Mouse (Mus musculus): ENCODE data around the gene C2. TPM values are rescaled to one million over a fixed set of nuclear protein-coding genes. Genes with fewer than 3 reads are reported as not detected.
"Not testable (repeated sequence)": the region's sequence is repeated elsewhere in the genome, so short reads cannot be mapped to it uniquely, and the experiment has no call there.

C2 gene
- total RNA-seq, 2 experiments from 2014 or later, result 1.8 to 3.1 TPM

- intact Hi-C loops (cut with DNase I; ENCODE audit: low total_unique reads), result loop anchor here (10.0 kb wide), 1 partner anchor 69 kb away; the partner anchor contains the start of gene Lsm2
- no peak for DNase-seq
These were observed 17.4 kb upstream of the C2 start for GRCm38 (mm10) chr17:34915410-34915831.

DNA sequence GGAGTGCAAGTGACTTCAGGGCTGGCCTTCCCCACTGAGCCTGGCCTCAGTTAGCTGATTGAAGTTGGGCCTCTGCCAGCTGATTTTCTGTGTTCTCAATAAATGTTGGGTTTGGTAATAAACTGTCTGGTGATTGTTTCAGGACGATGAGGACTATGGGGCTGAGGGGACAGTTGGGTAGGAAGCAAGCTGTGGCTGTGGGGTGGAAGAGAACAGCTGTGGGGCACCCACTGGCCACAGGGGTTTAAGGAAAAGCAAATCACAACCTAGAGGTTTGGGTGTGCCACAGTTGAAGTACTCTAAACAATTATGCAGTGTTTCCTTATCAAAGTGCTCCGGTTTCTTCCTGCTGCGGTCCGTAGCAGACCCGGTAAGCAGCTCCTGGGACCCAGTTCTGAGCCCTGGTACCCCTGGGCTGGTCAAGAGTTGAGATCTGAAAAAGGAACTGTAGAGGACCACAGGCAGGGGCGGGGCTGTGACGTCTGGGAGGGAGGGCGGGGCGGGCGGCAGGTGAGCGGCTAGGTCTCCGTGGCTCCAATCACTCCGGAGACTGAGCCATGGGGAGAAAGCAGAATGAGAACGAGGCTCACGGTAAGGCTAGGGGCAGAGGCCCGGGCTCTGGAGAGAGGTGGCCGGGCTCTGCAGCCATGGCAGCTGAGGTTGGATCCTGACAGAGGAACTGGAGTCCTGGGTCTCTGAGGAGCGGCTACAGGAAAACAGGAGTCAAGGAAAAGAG, 16.0 kb upstream of the C2 start, which contains the start of gene Slc44a4:
TSS of gene Slc44a4 (plus strand) at position 537 of the 736 bp plus-strand sequence.
- no peak for DNase-seq
- intact Hi-C loops (cut with DNase I; ENCODE audit: low total_unique reads), result loop anchor here (5.0 to 10.0 kb wide), 2 partner anchors 57 to 71 kb away; partner anchors contain the start of gene Lsm2

- intact Hi-C loops (cut with DNase I; ENCODE audit: low total_unique reads), result loop anchor here (5.0 to 10.0 kb wide), 2 partner anchors 55 to 73 kb away; partner anchors contain the start of gene Lsm2
- peak; percentile 70 for DNase-seq
These were observed 13.9 kb upstream of the C2 start for GRCm38 (mm10) chr17:34911945-34912351.

DNA sequence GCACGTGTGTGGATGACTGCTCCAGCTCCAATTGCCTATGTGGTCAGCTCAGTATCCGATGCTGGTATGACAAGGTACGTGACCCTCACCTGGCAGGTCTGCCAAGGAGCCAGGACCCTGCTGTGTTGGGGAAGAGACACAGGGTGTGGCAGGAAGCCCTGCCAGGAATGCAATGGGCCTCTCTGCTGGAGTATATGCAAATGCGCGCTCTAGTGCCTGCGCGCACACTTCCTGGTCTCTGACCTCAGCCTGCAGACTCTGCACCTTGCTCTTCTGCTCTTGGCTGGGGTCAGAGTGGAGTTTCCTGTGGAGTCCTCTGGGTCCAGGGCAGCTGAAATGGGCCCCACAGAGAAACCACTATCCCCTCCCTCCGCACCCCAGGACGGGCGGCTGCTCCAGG, 12.9 kb upstream of the C2 start:
- no peak for DNase-seq
- intact Hi-C loops (cut with DNase I; ENCODE audit: low total_unique reads), result loop anchor here (5.0 to 10.0 kb wide), 2 partner anchors 54 to 74 kb away; partner anchors contain the start of gene Lsm2

GRCm38 (mm10) chr17:34902895-34903294, 4.8 kb upstream of the C2 start:
- intact Hi-C loops (cut with DNase I; ENCODE audit: low total_unique reads), result no loop called here

GRCm38 (mm10) chr17:34901948-34902347, 3.9 kb upstream of the C2 start:
- DNase-seq; intact Hi-C loops (cut with DNase I; ENCODE audit: low total_unique reads): not testable (repeated sequence)

More at GRCm38 (mm10) chr17:34902895-34903294, 4.8 kb upstream of the C2 start:
- DNase-seq, result no peak

GRCm38 (mm10) chr17:34900826-34901225, 2.8 kb upstream of the C2 start:
- intact Hi-C loops (cut with DNase I; ENCODE audit: low total_unique reads); DNase-seq: not testable (repeated sequence)

- intact Hi-C loops (cut with DNase I; ENCODE audit: low total_unique reads), result no loop called here
- DNase-seq, result no peak
These were observed 1.8 kb upstream of the C2 start for GRCm38 (mm10) chr17:34899890-34900243.

DNA sequence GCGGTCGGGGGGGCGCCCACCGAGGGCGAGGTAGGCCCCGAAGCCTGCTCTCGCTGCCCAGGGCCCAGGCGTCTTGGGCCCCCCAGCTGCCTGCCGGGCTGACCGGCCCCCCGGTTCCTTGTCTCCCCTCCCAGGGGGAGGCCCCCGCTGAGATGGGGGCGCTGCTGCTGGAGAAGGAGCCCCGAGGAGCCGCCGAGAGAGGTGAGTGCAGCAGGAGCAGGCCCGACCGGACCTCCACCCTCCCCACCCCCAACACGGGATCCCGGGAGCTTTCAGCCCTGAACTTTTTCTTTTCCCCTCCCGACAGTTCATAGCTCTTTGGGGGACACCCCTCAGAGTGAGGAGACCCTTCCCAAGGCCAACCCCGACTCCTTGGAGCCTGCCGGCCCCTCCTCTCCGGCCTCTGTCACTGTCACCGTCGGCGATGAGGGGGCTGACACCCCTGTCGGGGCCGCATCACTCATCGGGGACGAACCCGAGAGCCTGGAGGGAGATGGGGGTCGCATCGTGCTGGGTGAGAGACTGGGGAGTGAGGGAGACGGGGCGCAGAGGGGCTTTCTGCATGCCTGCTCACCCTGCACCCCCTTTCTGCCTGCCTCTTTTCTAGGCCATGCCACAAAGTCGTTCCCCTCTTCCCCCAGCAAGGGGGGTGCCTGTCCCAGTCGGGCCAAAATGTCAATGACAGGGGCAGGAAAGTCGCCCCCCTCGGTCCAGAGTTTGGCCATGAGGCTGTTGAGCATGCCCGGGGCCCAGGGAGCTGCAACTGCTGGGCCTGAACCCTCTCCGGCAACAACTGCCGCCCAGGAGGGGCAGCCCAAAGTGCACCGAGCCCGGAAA, 1.2 kb upstream of the C2 start:
- peak; percentile 42 for DNase-seq
- intact Hi-C loops (cut with DNase I; ENCODE audit: low total_unique reads), result no loop called here

DNA sequence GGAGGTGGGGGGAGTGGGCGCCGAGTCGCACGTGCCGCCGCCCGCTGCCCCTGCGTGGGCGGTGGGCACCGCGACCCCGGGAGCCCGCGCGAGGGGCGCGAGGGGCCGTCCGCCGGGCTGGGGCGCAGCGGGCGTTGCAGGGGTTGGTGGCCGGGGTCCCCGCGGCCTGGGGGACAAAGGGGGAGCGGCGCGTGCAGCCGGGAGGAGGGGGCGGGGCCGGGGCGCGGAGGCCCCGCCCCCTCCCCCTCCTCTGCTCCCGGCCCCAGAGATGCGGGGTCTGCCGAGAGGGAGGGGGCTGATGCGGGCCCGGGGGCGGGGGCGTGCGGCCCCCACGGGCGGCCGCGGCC, 614 bp upstream of the C2 start:
- DNase-seq, result no peak
- intact Hi-C loops (cut with DNase I; ENCODE audit: low total_unique reads), result no loop called here

GRCm38 (mm10) chr17:34897373-34898159, 499 bp downstream of the C2 start:
- DNase-seq, result no peak
- intact Hi-C loops (cut with DNase I; ENCODE audit: low total_unique reads), result no loop called here

- no peak for DNase-seq
- intact Hi-C loops (cut with DNase I; ENCODE audit: low total_unique reads), result no loop called here
These were observed 1.7 kb downstream of the C2 start for GRCm38 (mm10) chr17:34896366-34896765.

GRCm38 (mm10) chr17:34895724-34896123, 2.3 kb downstream of the C2 start:
- no peak for DNase-seq

GRCm38 (mm10) chr17:34894801-34895530, 3.1 kb downstream of the C2 start:
- DNase-seq, result peak; percentile 63
- intact Hi-C loops (cut with DNase I; ENCODE audit: low total_unique reads), result loop anchor here (5.0 kb wide), 1 partner anchor 43 kb away; the partner anchor contains the start of genes Nelfe and Skiv2l

More at GRCm38 (mm10) chr17:34895724-34896123, 2.3 kb downstream of the C2 start:
- intact Hi-C loops (cut with DNase I; ENCODE audit: low total_unique reads), result no loop called here

DNA sequence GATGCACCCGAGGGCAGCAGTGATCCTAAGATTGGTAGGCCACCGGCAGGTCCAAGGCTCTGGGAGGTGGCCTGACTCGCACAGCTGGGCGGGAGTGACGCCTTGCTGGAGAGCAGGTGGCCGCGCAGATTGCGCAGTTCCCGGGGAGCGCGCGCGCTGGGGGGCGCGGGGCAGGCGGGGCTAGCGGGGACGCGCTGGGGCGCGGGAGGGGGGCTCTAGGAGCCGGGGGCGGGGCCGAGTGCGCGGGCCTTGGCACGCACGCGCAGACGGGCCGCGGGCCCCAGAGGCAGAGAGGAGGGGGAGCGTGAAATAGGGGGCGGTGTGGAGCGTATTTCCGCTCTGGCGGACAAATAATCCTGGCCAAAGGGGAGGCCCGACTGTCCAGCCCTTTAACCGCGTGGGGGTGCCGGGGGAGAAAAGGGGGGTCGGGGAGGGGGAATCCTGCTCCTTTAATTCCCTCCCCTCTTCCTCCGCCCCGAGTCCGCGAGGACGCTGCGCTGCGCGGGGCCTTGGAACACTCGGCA, 3.9 kb downstream of the C2 start:
- intact Hi-C loops (cut with DNase I; ENCODE audit: low total_unique reads), result loop anchor here (5.0 kb wide), 1 partner anchor 42 kb away; the partner anchor contains the start of genes Nelfe and Skiv2l
- DNase-seq, result peak; percentile 96

DNA sequence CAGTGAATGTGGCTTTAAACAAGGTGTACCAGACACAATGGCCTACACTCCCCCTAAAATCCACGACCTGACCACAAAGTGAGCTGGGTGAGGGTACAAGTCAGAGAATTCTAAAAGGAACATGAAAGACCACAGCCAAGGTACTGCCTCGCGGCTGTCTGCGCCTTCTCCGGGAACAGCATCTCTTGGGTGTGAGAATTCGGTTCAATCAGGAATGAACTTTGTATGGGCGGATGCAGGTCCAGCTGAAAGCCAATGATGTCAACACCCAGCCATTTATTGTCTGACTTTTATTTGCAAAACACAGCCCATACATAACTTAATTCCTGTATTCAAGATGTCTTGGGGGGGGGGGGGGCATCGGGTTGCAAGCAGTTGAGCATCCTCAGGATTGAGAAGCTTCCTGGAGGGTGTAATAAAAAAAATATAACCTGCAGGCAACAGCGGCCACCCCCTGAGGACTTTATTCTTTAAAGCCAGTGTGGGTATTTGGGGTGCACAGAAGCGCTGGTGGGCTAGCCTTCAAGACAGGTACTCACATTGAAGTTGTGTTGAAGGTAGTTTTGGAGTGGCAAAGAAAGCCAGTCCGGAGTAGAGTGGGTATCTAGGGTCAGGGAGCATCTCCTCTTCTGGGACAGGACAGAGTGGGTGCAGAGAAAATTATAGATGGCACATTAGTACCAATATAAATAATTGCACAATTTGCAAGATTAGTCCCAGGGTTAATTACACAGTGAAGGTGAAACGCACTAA, 4.8 kb downstream of the C2 start:
- intact Hi-C loops (cut with DNase I; ENCODE audit: low total_unique reads), result loop anchor here (5.0 kb wide), 1 partner anchor 41 kb away; the partner anchor contains the start of genes Nelfe and Skiv2l
- no peak for DNase-seq

GRCm38 (mm10) chr17:34891377-34891776, 6.7 kb downstream of the C2 start:
- intact Hi-C loops (cut with DNase I; ENCODE audit: low total_unique reads), result loop anchor here (5.0 kb wide), 1 partner anchor 39 kb away; the partner anchor contains the start of genes Nelfe and Skiv2l
- no peak for DNase-seq

Measured in gastrocnemius, postnatal 14 days (tissue).